Mouse (Mus musculus) thymus, adult 2 months (tissue): ENCODE measurements around the gene Ostm1. TPM values are rescaled to one million over a fixed set of nuclear protein-coding genes. Genes with fewer than 3 reads are reported as not detected.

Experiments used
- DNase-seq: peaks from one replicate; pipeline ENCODE4 v3.0.0; 2021
- H3K27ac ChIP-seq: fragments of 200-500 bp; 2 replicates; pipeline ENCODE4 v1.5.1; 2012; ENCODE audit warnings: low read length, control low read depth; ENCODE audit not compliant: control insufficient read depth, insufficient read depth
- H3K27me3 ChIP-seq: fragments of 200-500 bp; 2 replicates; pipeline ENCODE4 v1.6.1; 2012; ENCODE audit warnings: mild to moderate bottlenecking, low read length, moderate library complexity, mixed read lengths; ENCODE audit not compliant: control insufficient read depth, insufficient read depth
- H3K36me3 ChIP-seq: fragments of 200-500 bp; 2 replicates; pipeline ENCODE4 v1.6.1; 2012; ENCODE audit warnings: mild to moderate bottlenecking, low read length, moderate library complexity; ENCODE audit not compliant: control insufficient read depth, insufficient read depth
- H3K4me1 ChIP-seq: fragments of 200-500 bp; replicated peaks from 2 replicates; pipeline ENCODE4 v1.6.1; 2012; ENCODE audit warnings: low read length; ENCODE audit not compliant: control insufficient read depth, insufficient read depth
- H3K4me3 ChIP-seq: fragments of 200-500 bp; 2 replicates; pipeline ENCODE4 v1.5.1; 2012; ENCODE audit warnings: mild to moderate bottlenecking, low read length, control low read depth, moderate library complexity; ENCODE audit not compliant: control insufficient read depth, insufficient read depth
- CTCF ChIP-seq: fragments of 200-500 bp; IDR thresholded peaks from 2 replicates; pipeline ENCODE4 v1.5.1; 2012; ENCODE audit warnings: mild to moderate bottlenecking, control low read depth, low read length, moderate library complexity, borderline replicate concordance; ENCODE audit not compliant: control insufficient read depth, poor library complexity, insufficient read depth; ENCODE audit errors: extremely low read depth
- POLR2A ChIP-seq: fragments of 200-500 bp; IDR thresholded peaks from 2 replicates; pipeline ENCODE4 v1.6.1; 2012; ENCODE audit warnings: mild to moderate bottlenecking, low read length, control low read depth, moderate library complexity; ENCODE audit not compliant: control insufficient read depth, poor library complexity, insufficient read depth; ENCODE audit errors: extremely low read depth
- WGBS: fragments of 180-500 bp; shearing (Covaris S2); methylation state at CpG from one replicate; pipeline ENCODE4 v1.1.7; 2018; 5-methylcytosine and 5-hydroxymethylcytosine counted together
- polyA plus RNA-seq: library from polyadenylated mRNA; depleted of rRNA; stranded (reverse); fragments of >200 nt; gene quantifications from 2 replicates; pipeline ENCODE4 v1.2.3, GENCODE M21; 2012

Gene Ostm1
- polyA plus RNA-seq, 1 experiment = 63.0 TPM

DNA sequence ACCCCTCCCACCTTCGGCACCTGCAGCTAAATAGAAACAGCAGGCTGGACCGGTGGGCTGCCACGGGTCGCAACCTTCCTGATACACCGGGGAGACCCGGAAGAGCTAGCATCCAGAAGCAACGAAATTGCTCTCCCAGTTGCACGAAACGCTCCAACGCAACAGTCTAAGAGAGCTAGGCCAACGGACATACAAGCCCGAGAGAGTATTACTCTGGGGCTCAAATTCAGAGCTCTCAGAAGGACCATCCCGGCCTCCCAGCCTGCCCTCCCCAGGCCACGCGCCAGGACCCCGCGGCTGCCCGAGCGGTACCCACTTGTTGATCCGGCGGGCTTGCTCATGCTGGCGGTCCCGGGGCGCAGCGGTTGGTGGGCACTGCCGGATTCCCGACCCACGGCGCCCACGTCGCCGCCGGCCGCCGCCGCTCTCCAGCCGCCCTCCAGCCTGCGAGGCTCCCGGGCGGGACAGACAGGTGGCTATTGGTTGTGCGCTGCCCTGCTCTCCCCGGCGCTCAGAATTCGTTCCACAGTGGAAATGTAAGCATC lies 984 bp upstream of the Ostm1 start:
- Histone ChIP-seq H3K27me3 (peaks cover 32% of the 10 kb centered on the region), H3K36me3 (no peaks in the 10 kb centered on the region), H3K4me1 (no peaks in the 10 kb centered on the region), H3K27ac (no peak overlapping the region), H3K4me3 (no peak overlapping the region)
- TF ChIP-seq CTCF (no peak), POLR2A (no peak)
- WGBS = 4% methylated on average over 44 of the region's 44 CpGs
- no peak for DNase-seq

GRCm38 (mm10) chr10:42583902-42584435 lies 347 bp downstream of the Ostm1 start:
- no peak for TF ChIP-seq CTCF
- TF ChIP-seq POLR2A = no peak
- H3K27ac ChIP-seq = no peak overlapping the region
- H3K36me3 ChIP-seq = no peaks in the 10 kb centered on the region
- WGBS = 3% methylated on average over 32 of the region's 32 CpGs
- H3K4me1 ChIP-seq = no peaks in the 10 kb centered on the region
- peaks cover 38% of the 10 kb centered on the region for H3K27me3 ChIP-seq
- H3K4me3 ChIP-seq = no peak overlapping the region
- DNase-seq = no peak

GRCm38 (mm10) chr10:42584436-42584983 lies 888 bp downstream of the Ostm1 start:
- H3K4me3 ChIP-seq = no peak overlapping the region
- WGBS = 8% methylated on average over 37 of the region's 37 CpGs
- no peak for DNase-seq
- no peaks in the 10 kb centered on the region for H3K36me3 ChIP-seq
- no peak overlapping the region for H3K27ac ChIP-seq
- peaks cover 36% of the 10 kb centered on the region for H3K27me3 ChIP-seq
- TF ChIP-seq CTCF (no peak), POLR2A (no peak)
- no peaks in the 10 kb centered on the region for H3K4me1 ChIP-seq

DNA sequence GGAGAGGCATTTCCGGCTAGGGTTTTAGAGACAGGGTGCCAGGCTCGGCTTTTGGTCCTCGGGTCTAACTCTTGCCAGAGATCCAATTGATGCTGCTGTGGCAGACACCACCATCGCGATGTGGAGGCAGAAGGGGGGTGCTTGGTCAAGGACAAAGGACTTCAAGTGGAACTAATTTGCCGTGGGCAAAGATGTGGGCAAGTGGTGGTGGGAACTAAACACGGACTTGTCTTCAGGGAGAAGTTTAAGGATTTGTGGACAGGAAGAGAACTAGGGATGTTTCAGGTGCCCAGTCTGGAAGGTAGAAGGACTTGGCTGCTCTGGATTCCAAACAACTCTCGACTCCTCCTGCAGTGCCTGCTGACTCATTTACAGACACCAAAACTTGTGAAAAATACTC lies 1.5 kb downstream of the Ostm1 start:
- H3K27ac ChIP-seq = no peak overlapping the region
- WGBS = 5% methylated on average over 8 of the region's 8 CpGs
- no peaks in the 10 kb centered on the region for H3K36me3 ChIP-seq
- H3K4me3 ChIP-seq = no peak overlapping the region
- no peaks in the 10 kb centered on the region for H3K4me1 ChIP-seq
- TF ChIP-seq POLR2A (no peak), CTCF (no peak)
- H3K27me3 ChIP-seq = peaks cover 36% of the 10 kb centered on the region
- no peak for DNase-seq

DNA sequence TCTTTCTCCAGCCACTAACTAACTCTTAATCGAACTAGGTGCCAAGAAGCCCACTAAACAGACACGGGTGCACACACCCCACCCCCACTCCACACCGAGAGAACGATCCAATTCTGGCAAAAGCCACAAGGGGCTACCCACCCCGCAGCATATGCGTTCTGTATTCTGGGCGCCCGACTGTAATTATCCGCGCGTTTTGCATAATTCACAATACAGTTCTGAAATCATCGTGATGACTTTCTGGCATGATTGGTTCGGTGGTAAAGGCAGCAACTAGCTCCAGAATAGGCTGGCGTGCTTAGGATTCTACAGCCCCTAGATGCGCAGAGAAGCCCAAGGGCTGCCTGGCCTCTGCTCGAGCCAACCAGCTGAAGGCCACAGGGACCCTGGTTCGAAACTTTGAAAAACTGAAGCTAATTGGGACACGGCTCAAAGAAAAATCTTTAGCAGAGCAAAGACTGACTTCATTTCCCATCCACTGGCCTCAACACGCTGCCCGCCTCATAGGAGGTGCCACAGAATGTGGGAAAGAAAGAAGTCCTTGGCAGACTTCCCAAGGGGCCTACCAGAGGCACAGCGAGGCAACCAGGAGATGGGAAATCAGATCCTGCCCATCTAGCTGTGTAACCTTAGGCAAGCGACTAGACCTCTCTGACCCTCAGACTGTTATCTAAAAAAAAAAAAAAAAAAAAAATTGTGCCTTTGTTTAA lies 2.1 kb downstream of the Ostm1 start:
- no peaks in the 10 kb centered on the region for H3K36me3 ChIP-seq
- no peaks in the 10 kb centered on the region for H3K4me1 ChIP-seq
- no peak overlapping the region for H3K27ac ChIP-seq
- H3K27me3 ChIP-seq = peaks cover 35% of the 10 kb centered on the region
- no peak overlapping the region for H3K4me3 ChIP-seq
- no peak for TF ChIP-seq CTCF
- no peak for TF ChIP-seq POLR2A
- 18% methylated on average over 22 of the region's 22 CpGs for WGBS
- DNase-seq = no peak

GRCm38 (mm10) chr10:42587961-42588750 lies 4.5 kb downstream of the Ostm1 start:
- Histone ChIP-seq H3K4me1 (no peaks in the 10 kb centered on the region), H3K27ac (no peak overlapping the region), H3K4me3 (no peak overlapping the region), H3K36me3 (no peaks in the 10 kb centered on the region), H3K27me3 (peaks cover 46% of the 10 kb centered on the region)
- no peak for DNase-seq
- TF ChIP-seq POLR2A = no peak
- TF ChIP-seq CTCF = no peak
- 11% methylated on average over 8 of the region's 8 CpGs for WGBS
